Mouse (Mus musculus) lung, embryonic 16.5 days (tissue): Measurements from ENCODE around the gene 4932415D10Rik. TPM values are rescaled to one million over a fixed set of nuclear protein-coding genes. Genes with fewer than 3 reads are reported as not detected.

Experiments used
- ATAC-seq: fragments of 200-750 bp; cut with Nextera tagmentation; 2 replicates; pipeline ENCODE4 v1.8.0; 2017; ENCODE audit warnings: low read depth, mild to moderate bottlenecking, moderate library complexity
- H3K27ac ChIP-seq: fragments of 300-500 bp; sonication (generic); 2 replicates; pipeline ENCODE4 v1.5.1; 2014; ENCODE audit warnings: mild to moderate bottlenecking, control low read depth, low read length
- H3K27me3 ChIP-seq: fragments of 300-500 bp; sonication (generic); 2 replicates; pipeline ENCODE4 v1.6.1; 2014; ENCODE audit warnings: low read depth, low read length, mixed read lengths; ENCODE audit not compliant: control insufficient read depth, insufficient read depth
- H3K36me3 ChIP-seq: fragments of 300-500 bp; sonication (generic); 2 replicates; pipeline ENCODE4 v1.6.1; 2014; ENCODE audit warnings: low read length; ENCODE audit not compliant: control insufficient read depth, insufficient read depth
- H3K4me1 ChIP-seq: fragments of 300-500 bp; sonication (generic); replicated peaks from 2 replicates; pipeline ENCODE4 v1.6.1; 2014; ENCODE audit warnings: low read length, mixed read lengths; ENCODE audit not compliant: control insufficient read depth, insufficient read depth
- H3K4me2 ChIP-seq: fragments of 300-500 bp; sonication (generic); 2 replicates; pipeline ENCODE4 v1.6.1; 2014; ENCODE audit warnings: low read depth, low read length, control low read depth
- H3K4me3 ChIP-seq: fragments of 300-500 bp; sonication (generic); 2 replicates; pipeline ENCODE4 v1.5.1; 2014; ENCODE audit warnings: mild to moderate bottlenecking, low read length, control low read depth
- H3K9ac ChIP-seq: fragments of 300-500 bp; sonication (generic); 2 replicates; pipeline ENCODE4 v1.6.1; 2014; ENCODE audit warnings: low read length, control low read depth
- H3K9me3 ChIP-seq: fragments of 300-500 bp; sonication (generic); 2 replicates; pipeline ENCODE4 v1.6.1; 2016; ENCODE audit warnings: low read length; ENCODE audit not compliant: control insufficient read depth
- WGBS: fragments of 180-500 bp; shearing (Covaris S2); extraction: QIAGEN DNeasy Blood & Tissue Kit; methylation state at CpG from one replicate; pipeline ENCODE4 v1.1.7; 2014; 5-methylcytosine and 5-hydroxymethylcytosine counted together
- polyA plus RNA-seq: library from polyadenylated mRNA; unstranded; fragments of >200 nt; fragmentation: Nextera tagmentation; extraction: Ambion mirVana; gene quantifications from 2 replicates; pipeline ENCODE4 v1.2.1, GENCODE M21; 2015

4932415D10Rik gene
- polyA plus RNA-seq: not detected in 2 replicates

DNA sequence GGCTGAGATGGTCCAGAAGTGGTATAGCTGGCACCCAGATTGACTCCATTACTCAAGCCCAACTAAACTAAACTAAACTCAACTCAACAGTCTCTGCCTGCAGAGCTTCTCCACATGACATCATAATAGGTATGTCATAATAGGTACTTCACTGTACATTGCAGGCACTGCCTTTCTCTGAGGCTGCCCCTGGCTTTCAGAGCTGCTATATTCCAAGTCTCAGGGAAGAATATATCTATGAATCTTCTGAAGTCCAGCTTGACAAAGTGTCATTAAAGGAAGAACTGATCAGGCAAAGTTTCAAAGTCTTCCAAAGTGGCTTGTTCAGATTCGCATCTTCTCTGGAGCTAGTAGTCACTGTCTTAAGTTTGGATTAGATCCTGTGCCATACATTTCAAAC is at the start of gene 4932415D10Rik:
TSS of gene 4932415D10Rik (minus strand) at position 101 of the 400 bp plus-strand sequence.
- no peak within 1 kb of the TSS for H3K27ac ChIP-seq
- H3K9me3 ChIP-seq: no peaks in the 10 kb centered on the region
- no peaks in the 10 kb centered on the region for H3K36me3 ChIP-seq
- ATAC-seq: no peak
- no peak within 1 kb of the TSS for H3K4me2 ChIP-seq
- H3K4me3 ChIP-seq: no peak within 1 kb of the TSS
- no peak within 1 kb of the TSS for H3K9ac ChIP-seq
- H3K4me1 ChIP-seq: no peaks in the 10 kb centered on the region
- WGBS: 85% methylated on average over 1 of the region's 1 CpGs
- no peaks in the 10 kb centered on the region for H3K27me3 ChIP-seq

DNA sequence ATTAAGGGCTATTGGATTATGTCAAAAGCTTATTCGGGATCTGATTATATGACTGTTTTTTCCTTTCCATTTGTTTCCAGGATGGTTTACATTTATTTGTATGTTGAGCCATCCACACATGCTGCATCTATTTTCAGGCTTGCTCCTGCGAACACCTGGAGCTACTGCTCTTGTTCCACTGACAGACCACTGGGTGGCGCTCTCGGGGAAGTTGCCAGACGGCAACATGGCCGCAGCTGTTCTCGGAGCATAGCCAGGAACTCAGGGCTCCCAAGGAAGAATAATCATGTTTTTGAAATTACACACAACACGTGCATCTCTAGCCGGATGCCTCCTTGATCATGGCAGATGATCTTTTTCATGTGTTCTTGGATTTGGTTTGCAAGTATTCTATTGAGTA is 45.5 kb upstream of the 4932415D10Rik start:
- Histone ChIP-seq H3K36me3 (0 out of 2 replicates have a peak, but pooled peaks cover 7% of the 10 kb centered on the region), H3K9ac (no peak overlapping the region), H3K27me3 (no peaks in the 10 kb centered on the region), H3K9me3 (peaks cover 7% of the 10 kb centered on the region), H3K4me2 (no peak overlapping the region), H3K4me1 (no peaks in the 10 kb centered on the region), H3K27ac (no peak overlapping the region), H3K4me3 (no peak overlapping the region)
- ATAC-seq: no peak
- 89% methylated on average over 9 of the region's 9 CpGs for WGBS

DNA sequence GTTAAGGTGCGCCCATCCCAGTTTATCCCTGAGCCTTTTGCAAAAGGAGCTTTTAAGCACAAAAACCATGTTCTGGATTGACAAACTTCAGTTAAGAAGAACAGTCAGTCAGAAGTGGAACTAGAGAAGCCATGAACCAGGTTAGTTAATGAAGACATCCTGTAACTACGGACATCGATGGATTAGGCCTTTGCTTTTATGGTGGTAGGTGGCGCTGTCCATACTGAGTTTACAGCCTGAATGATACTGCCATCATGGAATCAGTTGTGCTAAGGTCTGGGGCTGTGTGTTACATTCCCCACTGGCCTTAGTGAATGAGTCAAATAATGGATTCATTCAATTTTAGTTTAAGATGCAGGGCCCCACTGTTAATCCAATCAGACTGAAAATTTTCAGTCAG is 39.0 kb upstream of the 4932415D10Rik start:
- Histone ChIP-seq H3K4me2 (no peak overlapping the region), H3K4me3 (no peak overlapping the region), H3K36me3 (no peaks in the 10 kb centered on the region), H3K4me1 (no peaks in the 10 kb centered on the region), H3K9ac (no peak overlapping the region), H3K27ac (no peak overlapping the region), H3K27me3 (no peaks in the 10 kb centered on the region), H3K9me3 (no peaks in the 10 kb centered on the region)
- 96% methylated on average over 4 of the region's 4 CpGs for WGBS
- ATAC-seq: no peak

DNA sequence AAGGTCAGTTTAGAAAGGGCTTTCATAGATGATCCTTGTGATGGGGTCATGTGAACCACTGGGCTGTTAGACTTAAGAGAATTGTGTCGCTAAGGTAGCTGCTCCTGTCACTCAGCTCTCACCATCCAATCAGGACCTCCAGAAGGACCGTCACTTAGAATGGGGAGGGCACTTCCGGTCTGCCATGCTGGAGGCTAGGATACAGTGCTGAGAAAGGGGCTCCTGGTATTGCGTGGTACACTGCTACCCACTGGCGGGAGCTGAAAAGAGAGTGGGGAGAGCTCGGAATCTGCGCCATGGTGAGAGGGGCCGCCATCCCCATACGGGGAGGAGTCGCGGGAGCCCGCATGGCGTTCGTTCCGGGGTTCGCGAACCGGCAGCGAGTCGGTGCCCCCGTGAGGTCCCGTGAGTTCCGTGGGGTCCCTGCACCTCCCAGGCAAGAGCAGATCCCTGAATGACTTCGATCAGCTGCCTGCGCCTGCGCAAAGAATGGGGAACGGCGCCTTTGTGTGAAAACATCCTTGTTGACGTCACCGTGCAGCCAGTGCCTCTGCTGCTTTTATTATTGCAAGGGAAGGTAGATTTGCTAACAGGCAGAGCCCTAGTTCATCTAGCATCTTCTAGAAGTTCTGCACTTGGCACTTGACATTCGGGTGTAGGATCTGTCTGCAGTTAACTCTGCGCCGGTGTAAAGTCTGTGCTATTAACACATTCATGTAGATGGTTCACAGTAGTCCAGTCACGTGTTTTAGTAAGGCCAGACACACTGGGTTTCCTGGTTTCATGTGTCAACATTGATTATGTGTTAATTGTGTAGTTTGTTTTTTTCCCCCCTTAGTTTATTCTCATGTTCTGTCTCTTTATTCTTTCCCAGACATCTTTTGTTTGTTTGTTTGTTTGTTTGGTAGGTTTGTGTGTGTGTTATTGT is 38.0 kb upstream of the 4932415D10Rik start, which contains the start of gene Gm4924:
TSS of gene Gm4924 (plus strand) at position 173 of the 928 bp plus-strand sequence.
- H3K36me3 ChIP-seq: no peaks in the 10 kb centered on the region
- peak within 1 kb of the TSS; percentile 90 for H3K9ac ChIP-seq
- H3K4me2 ChIP-seq: peak within 1 kb of the TSS; percentile 57
- H3K4me1 ChIP-seq: no peaks in the 10 kb centered on the region
- H3K4me3 ChIP-seq: peak within 1 kb of the TSS; percentile 79
- peak within 1 kb of the TSS; percentile 87 for H3K27ac ChIP-seq
- H3K27me3 ChIP-seq: no peaks in the 10 kb centered on the region
- no peaks in the 10 kb centered on the region for H3K9me3 ChIP-seq
- 5% methylated on average over 34 of the region's 34 CpGs for WGBS
- ATAC-seq: peak; percentile 100

DNA sequence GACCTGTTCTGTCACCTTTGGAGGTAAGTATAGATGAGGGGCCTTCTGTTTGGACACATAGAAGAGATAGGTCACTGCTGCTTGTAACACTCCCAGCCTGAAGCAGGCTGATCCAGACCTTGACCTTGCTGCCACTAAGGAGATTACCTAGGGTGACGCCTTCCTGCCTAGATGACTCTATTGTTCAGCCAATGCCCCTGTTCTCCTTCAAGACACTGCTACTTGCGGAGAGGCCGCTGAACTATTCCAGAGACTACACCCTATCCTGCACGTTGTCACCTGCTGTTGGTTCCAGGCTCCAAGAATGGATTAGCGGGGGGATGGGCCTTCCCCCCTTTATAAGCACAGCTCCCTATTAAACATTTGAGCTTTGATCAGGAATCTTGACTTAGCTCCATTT is 13.4 kb upstream of the 4932415D10Rik start:
- Histone ChIP-seq H3K36me3 (no peaks in the 10 kb centered on the region), H3K4me2 (no peak overlapping the region), H3K9ac (no peak overlapping the region), H3K4me1 (no peaks in the 10 kb centered on the region), H3K9me3 (no peaks in the 10 kb centered on the region), H3K27ac (no peak overlapping the region), H3K27me3 (no peaks in the 10 kb centered on the region), H3K4me3 (no peak overlapping the region)
- ATAC-seq: no peak
- WGBS: 82% methylated on average over 5 of the region's 5 CpGs

DNA sequence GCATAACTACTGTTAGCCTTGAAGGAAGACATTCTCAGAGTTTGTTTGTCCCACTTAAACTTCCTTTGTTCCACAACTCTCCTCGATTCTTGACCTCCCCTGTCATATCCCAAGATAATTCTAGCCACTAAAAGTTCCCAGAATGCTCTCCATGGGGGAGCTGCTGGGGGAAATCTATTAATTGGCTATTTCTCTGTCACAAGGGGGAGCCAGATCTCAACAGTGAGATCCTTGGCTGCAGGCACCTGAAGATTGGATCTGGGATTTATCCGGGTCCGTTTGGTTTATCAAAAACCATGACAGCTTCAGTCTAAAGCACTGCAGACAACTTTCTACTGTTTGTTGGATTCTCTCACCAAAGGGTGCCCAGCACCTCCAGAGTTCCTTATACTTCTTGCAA is 3.8 kb upstream of the 4932415D10Rik start:
- Histone ChIP-seq H3K4me2 (no peak overlapping the region), H3K9ac (no peak overlapping the region), H3K36me3 (no peaks in the 10 kb centered on the region), H3K4me3 (no peak overlapping the region), H3K9me3 (no peaks in the 10 kb centered on the region), H3K4me1 (no peaks in the 10 kb centered on the region), H3K27me3 (no peaks in the 10 kb centered on the region), H3K27ac (no peak overlapping the region)
- ATAC-seq: no peak
- WGBS: 47% methylated on average over 3 of the region's 3 CpGs

DNA sequence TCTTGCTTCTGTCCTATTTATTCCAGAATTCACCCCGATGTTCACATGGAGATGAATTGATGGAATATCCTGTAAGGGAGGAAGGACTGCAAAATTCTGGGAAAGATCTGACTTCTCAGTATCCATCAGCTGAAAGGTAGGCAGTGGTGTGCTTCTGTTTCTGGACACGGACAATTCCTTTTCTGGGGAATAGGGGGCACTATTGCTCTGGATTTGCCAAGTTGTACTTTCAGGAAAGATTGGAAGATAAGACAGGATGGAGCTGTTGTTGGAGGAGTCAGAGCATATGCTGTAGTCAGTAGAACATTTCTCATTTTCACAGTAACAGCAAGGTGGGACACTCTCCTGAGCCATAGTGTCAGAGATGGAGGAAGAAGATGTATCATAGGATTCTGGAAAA is 19.9 kb downstream of the 4932415D10Rik start:
- Histone ChIP-seq H3K9me3 (no peaks in the 10 kb centered on the region), H3K36me3 (no peaks in the 10 kb centered on the region)
- 51% methylated on average over 2 of the region's 2 CpGs for WGBS

DNA sequence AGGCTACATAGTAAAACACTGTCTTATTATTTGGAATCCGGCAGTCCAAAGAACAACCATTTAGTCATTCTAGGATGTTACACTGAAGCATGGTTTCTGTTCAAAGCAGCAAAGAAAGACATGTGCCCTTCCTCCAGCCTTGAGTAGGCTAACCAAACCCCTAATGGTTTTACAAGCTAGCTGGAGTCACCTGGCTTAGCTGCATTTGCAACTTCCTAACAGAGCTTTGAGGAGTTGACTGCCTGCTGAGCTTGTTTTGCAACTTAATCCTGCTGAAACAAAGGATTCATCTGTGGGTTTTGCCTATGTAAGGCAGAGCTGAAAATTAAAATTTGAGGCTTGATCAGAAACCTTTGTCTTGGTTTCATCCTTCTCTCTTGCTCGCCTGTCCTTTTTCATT is 59.1 kb downstream of the 4932415D10Rik start:
- 83% methylated on average over 2 of the region's 2 CpGs for WGBS
- H3K27ac ChIP-seq: no peak overlapping the region
- no peak overlapping the region for H3K4me2 ChIP-seq
- no peaks in the 10 kb centered on the region for H3K27me3 ChIP-seq
- no peak overlapping the region for H3K9ac ChIP-seq
- no peak overlapping the region for H3K4me3 ChIP-seq
- no peak for ATAC-seq
- no peaks in the 10 kb centered on the region for H3K36me3 ChIP-seq
- no peaks in the 10 kb centered on the region for H3K4me1 ChIP-seq
- H3K9me3 ChIP-seq: peaks cover 3% of the 10 kb centered on the region; the same call in 1 of the 2 replicates

More for the DNA sequence above, 19.9 kb downstream of the 4932415D10Rik start:
- Histone ChIP-seq H3K27ac (no peak overlapping the region), H3K27me3 (no peaks in the 10 kb centered on the region), H3K4me3 (no peak overlapping the region), H3K9ac (no peak overlapping the region), H3K4me2 (no peak overlapping the region), H3K4me1 (no peaks in the 10 kb centered on the region)
- no peak for ATAC-seq

DNA sequence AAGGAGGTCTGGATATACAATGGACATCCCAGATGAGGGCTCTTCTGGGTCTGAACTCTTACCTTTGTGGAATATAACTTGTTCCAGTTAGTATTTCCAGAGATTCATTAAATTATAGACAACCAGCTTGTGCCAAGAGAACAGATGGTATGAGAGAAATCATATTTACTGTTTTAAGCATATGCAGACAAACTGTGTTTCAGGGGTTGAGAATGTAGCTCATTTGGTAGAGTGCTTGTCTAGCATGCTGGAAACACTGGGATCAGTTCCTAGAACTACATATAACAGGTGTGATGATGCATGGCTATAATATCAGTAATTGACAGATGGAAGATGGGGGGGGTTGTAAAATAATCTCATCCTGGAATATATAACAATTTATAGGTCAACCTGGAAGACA is 71.4 kb downstream of the 4932415D10Rik start:
- Histone ChIP-seq H3K36me3 (no peaks in the 10 kb centered on the region), H3K4me1 (peaks cover 2% of the 10 kb centered on the region; the same call in 1 of the 2 replicates), H3K27me3 (no peaks in the 10 kb centered on the region), H3K9me3 (no peaks in the 10 kb centered on the region), H3K4me3 (no peak overlapping the region), H3K27ac (no peak overlapping the region), H3K9ac (no peak overlapping the region), H3K4me2 (no peak overlapping the region)
- ATAC-seq: no peak
